Mouse (Mus musculus) E14TG2a.4 (cell line): ENCODE measurements around the gene Stk35.

Experiments used
- H3K27me3 ChIP-seq: 2 replicates; pipeline ENCODE4 v1.6.1; 2014; ENCODE audit warnings: low read length, control low read depth; ENCODE audit not compliant: insufficient read depth
- H3K36me3 ChIP-seq: 2 replicates; pipeline ENCODE4 v1.6.1; 2014; ENCODE audit warnings: low read length, control low read depth; ENCODE audit not compliant: insufficient read depth
- H3K4me1 ChIP-seq: replicated peaks from 2 replicates; pipeline ENCODE4 v1.6.1; 2014; ENCODE audit warnings: low read depth, low read length, control low read depth
- H3K4me3 ChIP-seq: replicated peaks from 2 replicates; pipeline ENCODE4 v1.5.1; 2014; ENCODE audit warnings: mild to moderate bottlenecking, low read length
- H3K9me3 ChIP-seq: 2 replicates; pipeline ENCODE4 v1.6.1; 2014; ENCODE audit warnings: low read length, control low read depth
- CTCF ChIP-seq: conservative IDR thresholded peaks from 2 replicates; pipeline ENCODE4 v1.5.1; 2014; ENCODE audit warnings: low read length
- NANOG ChIP-seq: IDR thresholded peaks from 2 replicates; pipeline ENCODE4 v1.6.1; 2014; ENCODE audit warnings: borderline replicate concordance, low read length, mixed read lengths
- POU5F1 ChIP-seq: IDR thresholded peaks from 2 replicates; pipeline ENCODE4 v1.6.1; 2014; ENCODE audit warnings: low read length, borderline replicate concordance

Stk35 gene

DNA sequence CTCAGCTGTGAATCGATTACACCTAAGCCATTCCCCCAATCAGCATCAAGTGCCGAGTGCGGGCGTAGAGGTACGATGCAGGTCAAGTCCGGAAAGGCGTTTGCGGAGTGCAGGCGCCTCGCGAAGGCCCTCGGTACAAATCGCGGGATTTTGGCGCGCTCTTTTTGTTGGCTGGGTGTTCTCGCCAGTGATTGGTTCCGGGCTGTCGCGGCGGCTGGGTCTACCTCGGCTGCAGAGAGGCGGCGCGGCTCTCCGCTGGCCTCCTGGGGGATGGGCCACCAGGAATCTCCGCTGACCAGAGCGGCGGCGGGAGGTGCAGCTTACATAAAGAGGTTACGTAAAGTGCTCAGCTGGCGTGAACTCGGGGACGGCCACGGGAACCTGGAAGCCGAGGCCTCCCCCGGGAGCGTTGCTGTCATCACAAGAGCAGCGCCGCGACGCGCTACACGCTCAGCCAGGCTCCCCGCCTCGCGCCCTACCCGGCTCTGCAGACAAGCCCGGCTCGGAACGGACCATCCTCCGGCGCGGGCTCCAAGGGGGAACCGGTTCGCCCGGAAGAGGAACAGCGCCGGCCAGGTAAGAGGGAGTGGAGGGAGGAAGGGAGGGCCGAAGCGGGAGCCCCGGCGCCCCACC is at the start of gene Stk35:
Stk35 (plus strand) TSS at position 247 of the 633 bp plus-strand sequence.
- Histone ChIP-seq H3K27me3 (peaks cover 12% of the 10 kb centered on the region), H3K4me1 (peaks cover 59% of the 10 kb centered on the region), H3K4me3 (peak within 1 kb of the TSS; percentile 95), H3K9me3 (no peaks in the 10 kb centered on the region), H3K36me3 (peaks cover 37% of the 10 kb centered on the region)
- no peak for TF ChIP-seq POU5F1

DNA sequence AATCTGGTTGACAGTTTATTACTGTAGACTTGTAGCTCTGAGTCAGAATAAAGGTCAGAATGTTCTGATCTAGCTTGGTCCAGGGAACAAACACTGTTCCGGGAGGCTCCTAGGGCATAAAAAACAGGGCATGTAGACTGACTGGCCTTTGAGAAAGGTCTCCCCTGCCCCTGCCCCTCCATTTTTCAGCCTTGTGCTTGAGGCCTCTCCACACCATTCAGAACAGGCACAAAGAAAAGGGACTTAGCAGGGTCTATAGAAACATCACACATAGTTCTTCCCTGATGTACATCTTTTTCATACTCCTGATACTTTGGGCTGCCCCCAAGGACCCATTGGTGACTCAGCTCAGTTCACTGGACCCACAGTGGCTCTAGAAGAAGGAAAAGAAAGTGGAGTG is 18.3 kb upstream of the Stk35 start:
- TF ChIP-seq CTCF (no peak), NANOG (no peak), POU5F1 (no peak)
- Histone ChIP-seq H3K4me3 (no peak overlapping the region), H3K36me3 (no peaks in the 10 kb centered on the region), H3K9me3 (no peaks in the 10 kb centered on the region), H3K27me3 (peaks cover 16% of the 10 kb centered on the region), H3K4me1 (peaks cover 17% of the 10 kb centered on the region)

DNA sequence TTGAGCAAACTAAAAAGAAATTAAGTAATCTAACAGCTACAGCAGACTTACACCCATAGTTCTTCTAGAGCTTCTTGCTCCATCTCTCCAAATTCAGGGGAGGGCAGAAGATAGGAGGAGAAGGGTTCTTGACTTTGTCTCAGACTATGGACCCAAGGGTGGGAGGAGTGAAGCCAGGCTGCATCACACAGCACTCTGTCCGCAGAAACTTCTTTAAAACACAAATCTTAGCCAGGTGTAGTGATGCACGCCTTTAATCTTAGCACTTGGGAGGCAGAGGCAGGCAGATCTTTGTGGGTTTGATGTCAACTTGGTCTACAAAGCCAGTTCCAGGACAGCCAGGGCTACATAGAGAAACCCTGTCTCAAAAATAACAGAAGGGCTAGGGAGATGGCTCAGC is 3.8 kb upstream of the Stk35 start:
- TF ChIP-seq POU5F1 (no peak), CTCF (no peak), NANOG (no peak)

DNA sequence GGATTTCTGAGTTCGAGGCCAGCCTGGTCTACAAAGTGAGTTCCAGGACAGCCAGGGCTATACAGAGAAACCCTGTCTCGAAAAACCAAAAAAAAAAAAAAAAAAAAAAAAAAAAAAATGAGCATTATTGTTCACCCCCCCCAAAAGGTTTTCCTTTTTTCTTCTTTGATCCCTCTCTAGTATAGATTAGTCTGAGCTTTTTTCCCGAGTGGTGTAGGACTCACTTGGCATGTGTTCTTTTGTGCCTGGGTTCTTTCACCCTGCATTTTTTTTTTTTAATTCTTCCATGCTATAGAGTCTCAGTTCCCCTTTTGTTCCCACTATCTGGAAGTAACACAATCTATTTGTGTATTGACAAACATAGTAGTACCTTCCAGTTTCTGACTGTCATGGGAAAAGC is 2.6 kb upstream of the Stk35 start:
- Histone ChIP-seq H3K36me3 (peaks cover 10% of the 10 kb centered on the region), H3K4me1 (peaks cover 37% of the 10 kb centered on the region), H3K4me3 (no peak overlapping the region), H3K9me3 (peaks cover 11% of the 10 kb centered on the region), H3K27me3 (peaks cover 22% of the 10 kb centered on the region)
- TF ChIP-seq CTCF (no peak), POU5F1 (no peak), NANOG (no peak)

More for the DNA sequence above, 3.8 kb upstream of the Stk35 start:
- H3K4me1 ChIP-seq: peaks cover 27% of the 10 kb centered on the region
- peaks cover 11% of the 10 kb centered on the region for H3K9me3 ChIP-seq
- no peaks in the 10 kb centered on the region for H3K36me3 ChIP-seq
- no peak overlapping the region for H3K4me3 ChIP-seq
- H3K27me3 ChIP-seq: peaks cover 22% of the 10 kb centered on the region

DNA sequence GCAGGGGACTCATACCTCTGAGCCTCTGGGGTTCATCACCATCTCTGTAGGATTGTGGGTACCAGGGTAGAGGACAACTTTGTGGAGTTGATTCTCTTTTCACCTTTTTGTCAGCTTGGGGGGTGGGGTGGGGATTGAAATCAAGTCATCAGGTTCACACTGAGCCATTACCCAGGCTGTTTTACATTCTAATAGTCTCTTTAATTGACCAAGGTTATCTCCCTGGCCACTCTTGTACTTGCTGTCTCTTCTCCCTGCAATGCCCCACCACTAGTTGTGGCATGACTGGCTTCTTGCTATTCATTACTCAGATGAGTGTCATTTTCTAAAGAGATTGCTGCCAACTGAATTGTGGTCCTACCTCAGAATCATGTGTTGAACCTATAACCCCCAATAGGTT is 1.9 kb upstream of the Stk35 start:
- peaks cover 17% of the 10 kb centered on the region for H3K36me3 ChIP-seq
- H3K9me3 ChIP-seq: peaks cover 11% of the 10 kb centered on the region
- peaks cover 44% of the 10 kb centered on the region for H3K4me1 ChIP-seq
- peaks cover 17% of the 10 kb centered on the region for H3K27me3 ChIP-seq
- H3K4me3 ChIP-seq: no peak overlapping the region
- TF ChIP-seq NANOG: peak; percentile 98
- no peak for TF ChIP-seq CTCF

DNA sequence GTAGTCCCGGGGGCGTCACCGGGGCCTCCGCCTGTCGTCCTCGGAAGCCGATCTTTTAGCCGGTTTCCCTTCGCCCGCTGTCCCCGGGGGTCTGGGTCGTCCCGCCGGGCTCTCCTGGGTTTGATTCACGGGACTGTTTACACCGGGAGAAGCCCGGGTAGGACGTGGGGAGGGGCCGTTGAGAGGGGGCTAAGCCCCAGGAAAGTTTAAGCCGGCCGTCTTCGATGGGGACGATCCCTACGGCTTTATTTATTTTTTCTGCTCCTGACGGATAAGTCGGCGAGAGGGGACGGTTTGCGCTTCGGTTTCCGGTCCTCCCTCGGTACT is 550 bp downstream of the Stk35 start:
- TF ChIP-seq NANOG (no peak), POU5F1 (no peak), CTCF (no peak)
- Histone ChIP-seq H3K27me3 (peaks cover 7% of the 10 kb centered on the region), H3K9me3 (no peaks in the 10 kb centered on the region), H3K4me1 (peaks cover 63% of the 10 kb centered on the region), H3K4me3 (peak overlapping the region; percentile 95), H3K36me3 (peaks cover 41% of the 10 kb centered on the region)

DNA sequence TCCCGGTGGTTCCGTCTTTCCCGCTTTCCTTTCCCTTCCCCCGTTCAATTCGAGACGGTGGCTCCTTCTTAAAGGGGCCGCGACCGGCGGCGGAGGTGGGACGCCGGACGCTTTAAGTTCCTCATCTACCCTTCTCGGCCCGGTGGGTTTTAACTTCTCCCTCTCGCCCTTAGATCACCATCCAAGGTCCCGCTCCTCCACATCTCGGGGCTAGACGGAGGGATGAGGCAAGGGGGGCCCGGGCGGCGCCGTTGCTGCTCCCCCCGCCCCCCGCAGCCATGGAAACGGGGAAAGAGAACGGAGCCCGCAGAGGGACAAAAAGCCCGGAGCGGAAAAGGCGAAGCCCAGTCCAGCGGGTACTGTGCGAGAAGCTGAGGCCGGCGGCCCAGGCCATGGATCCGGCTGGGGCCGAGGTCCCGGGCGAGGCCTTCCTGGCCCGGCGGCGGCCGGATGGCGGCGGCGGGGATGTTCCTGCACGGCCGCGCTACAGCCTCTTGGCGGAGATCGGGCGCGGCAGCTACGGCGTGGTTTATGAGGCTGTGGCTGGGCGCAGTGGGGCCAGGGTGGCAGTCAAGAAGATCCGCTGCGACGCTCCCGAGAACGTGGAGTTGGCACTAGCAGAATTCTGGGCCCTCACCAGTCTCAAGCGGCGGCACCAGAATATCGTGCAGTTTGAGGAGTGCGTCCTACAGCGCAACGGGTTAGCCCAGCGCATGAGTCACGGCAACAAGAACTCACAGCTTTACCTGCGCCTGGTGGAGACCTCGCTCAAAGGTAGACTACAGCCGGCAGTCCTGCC is 1.1 kb downstream of the Stk35 start:
- Histone ChIP-seq H3K27me3 (peaks cover 4% of the 10 kb centered on the region), H3K4me1 (peaks cover 69% of the 10 kb centered on the region), H3K9me3 (no peaks in the 10 kb centered on the region), H3K36me3 (peaks cover 47% of the 10 kb centered on the region), H3K4me3 (peak overlapping the region; percentile 95)
- no peak for TF ChIP-seq NANOG
- TF ChIP-seq POU5F1: no peak
- no peak for TF ChIP-seq CTCF

DNA sequence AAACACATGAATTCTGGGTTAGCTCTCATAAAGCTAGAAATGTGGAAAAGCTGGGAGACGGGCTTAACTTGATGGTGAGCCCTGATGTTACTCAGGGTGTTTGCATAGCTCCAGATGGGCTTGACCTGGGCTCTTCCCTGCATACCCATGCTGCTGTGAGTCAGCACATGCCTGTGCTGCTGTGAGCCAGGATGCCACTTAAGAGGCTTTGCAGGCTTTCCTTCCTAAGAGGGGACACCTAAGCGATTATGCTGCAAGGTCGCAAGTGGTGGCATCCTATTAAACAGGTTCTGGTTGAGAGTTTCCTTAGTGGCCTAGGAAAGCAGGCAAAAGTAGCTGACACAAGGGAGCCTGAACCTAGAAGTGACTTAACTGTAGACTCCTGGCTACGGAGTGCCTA is 5.2 kb downstream of the Stk35 start:
- H3K27me3 ChIP-seq: no peaks in the 10 kb centered on the region
- TF ChIP-seq POU5F1: no peak
- TF ChIP-seq CTCF: no peak
- no peak for TF ChIP-seq NANOG
- H3K36me3 ChIP-seq: peaks cover 85% of the 10 kb centered on the region
- H3K4me3 ChIP-seq: no peak overlapping the region
- peaks cover 63% of the 10 kb centered on the region for H3K4me1 ChIP-seq
- H3K9me3 ChIP-seq: no peaks in the 10 kb centered on the region

DNA sequence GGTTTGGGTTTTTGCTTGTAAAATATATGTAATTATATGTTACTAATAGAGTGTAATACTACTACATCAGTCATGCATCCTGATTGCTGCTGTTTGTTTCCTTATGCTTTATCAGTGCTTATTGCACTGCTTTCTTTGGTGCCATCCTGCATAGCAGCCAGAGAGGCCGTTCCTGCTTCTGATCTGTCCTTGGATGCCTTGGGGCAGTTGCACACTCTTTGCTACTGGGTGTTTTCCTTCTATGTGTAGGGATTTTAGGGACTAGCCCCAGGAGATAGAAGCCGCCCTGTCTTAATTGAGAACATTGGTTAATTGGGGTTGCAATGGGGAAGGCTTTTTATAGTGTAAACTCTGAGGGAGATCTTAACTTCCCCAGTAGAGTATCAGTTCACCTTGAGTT is 6.2 kb downstream of the Stk35 start:
- Histone ChIP-seq H3K4me1 (peaks cover 70% of the 10 kb centered on the region), H3K4me3 (no peak overlapping the region), H3K9me3 (no peaks in the 10 kb centered on the region), H3K36me3 (peaks cover 95% of the 10 kb centered on the region), H3K27me3 (no peaks in the 10 kb centered on the region)
- TF ChIP-seq CTCF (no peak), NANOG (no peak), POU5F1 (no peak)
